Mouse (Mus musculus) heart, embryonic 13.5 days (tissue): ENCODE measurements around the gene Ndufs1. TPM values are rescaled to one million over a fixed set of nuclear protein-coding genes. Genes with fewer than 3 reads are reported as not detected.
"Not testable (repeated sequence)": the region's sequence is repeated elsewhere in the genome, so short reads cannot be mapped to it uniquely, and the experiment has no call there.

Experiments used
- ATAC-seq: fragments of 200-750 bp; cut with Nextera tagmentation; 2 replicates; pipeline ENCODE4 v1.8.0; 2017; ENCODE audit warnings: moderate TSS enrichment; ENCODE audit not compliant: insufficient number of reproducible peaks, low FRiP score, low TSS enrichment; ENCODE audit errors: extremely low read depth
- H3K27ac ChIP-seq: fragments of 300-500 bp; sonication (generic); replicated peaks from 2 replicates; pipeline ENCODE4 v1.5.1; 2015; ENCODE audit warnings: moderate library complexity, mild to moderate bottlenecking, inconsistent platforms
- H3K27me3 ChIP-seq: fragments of 300-500 bp; sonication (generic); replicated peaks from 2 replicates; pipeline ENCODE4 v1.6.1; 2015; ENCODE audit warnings: mild to moderate bottlenecking, inconsistent platforms
- H3K36me3 ChIP-seq: fragments of 300-500 bp; sonication (generic); 2 replicates; pipeline ENCODE4 v1.6.1; 2015; ENCODE audit warnings: mild to moderate bottlenecking, inconsistent platforms
- H3K4me1 ChIP-seq: fragments of 300-500 bp; sonication (generic); 2 replicates; pipeline ENCODE4 v1.6.1; 2015; ENCODE audit warnings: inconsistent platforms
- H3K4me2 ChIP-seq: fragments of 300-500 bp; sonication (generic); 2 replicates; pipeline ENCODE4 v1.6.1; 2015; ENCODE audit warnings: inconsistent platforms, mild to moderate bottlenecking, moderate library complexity
- H3K4me3 ChIP-seq: fragments of 300-500 bp; sonication (generic); 2 replicates; pipeline ENCODE4 v1.5.1; 2015; ENCODE audit warnings: moderate library complexity, mild to moderate bottlenecking, inconsistent platforms
- H3K9ac ChIP-seq: fragments of 300-500 bp; sonication (generic); 2 replicates; pipeline ENCODE4 v1.6.1; 2015; ENCODE audit warnings: inconsistent platforms, mild to moderate bottlenecking, moderate library complexity
- H3K9me3 ChIP-seq: fragments of 300-500 bp; sonication (generic); 2 replicates; pipeline ENCODE4 v1.6.1; 2016; ENCODE audit warnings: inconsistent platforms
- WGBS: fragments of 180-500 bp; shearing (Covaris S2); methylation state at CpG from one replicate; pipeline ENCODE4 v1.1.7; 2015; ENCODE audit warnings: mixed read lengths; 5-methylcytosine and 5-hydroxymethylcytosine counted together
- polyA plus RNA-seq: library from polyadenylated mRNA; unstranded; fragments of >200 nt; fragmentation: Nextera tagmentation; extraction: Ambion mirVana; gene quantifications from 2 replicates; pipeline ENCODE4 v1.2.1, GENCODE M21; 2015

The Ndufs1 gene
- polyA plus RNA-seq, 1 experiment from 2014 or later, result 299 TPM

DNA sequence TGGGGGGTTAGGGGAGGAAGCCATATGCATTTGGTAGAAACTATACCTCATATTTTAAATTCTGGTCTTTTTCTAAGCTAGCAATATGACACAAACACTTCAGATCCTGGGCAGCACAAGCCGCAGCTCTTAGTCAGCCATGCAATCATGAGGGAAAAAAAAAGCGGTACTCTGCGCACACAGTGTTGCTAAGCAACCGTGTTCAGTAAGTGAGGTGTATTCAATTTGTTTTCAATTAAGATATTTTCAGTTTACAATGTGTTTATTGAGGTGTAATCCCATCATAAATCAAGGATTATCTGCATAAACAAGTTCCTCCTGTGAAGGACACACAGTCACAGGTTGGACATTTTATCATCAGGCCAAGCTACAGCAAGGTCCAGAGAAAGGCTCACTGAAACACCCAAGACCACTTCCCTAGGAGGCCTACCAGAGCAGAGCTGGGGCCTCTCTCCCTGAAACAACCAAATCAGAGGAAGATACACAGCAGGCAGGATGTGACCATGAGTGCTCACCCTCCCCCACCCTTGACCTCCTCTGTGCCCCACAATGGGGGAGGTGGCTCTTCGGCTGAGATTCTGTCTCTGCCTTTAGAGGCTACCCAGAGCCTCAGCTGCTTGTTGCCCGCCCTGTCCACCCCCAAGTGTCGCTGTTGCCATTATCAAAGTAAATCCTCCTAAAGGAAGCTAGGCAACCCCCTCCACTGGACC lies 27.5 kb upstream of the Ndufs1 start:
- Histone ChIP-seq H3K4me2 (no peak overlapping the region), H3K27ac (peak overlapping the region; percentile 17; the same call in 1 of the 2 replicates), H3K9me3 (peaks cover 6% of the 10 kb centered on the region; the same call in 1 of the 2 replicates), H3K9ac (no peak overlapping the region), H3K36me3 (no peaks in the 10 kb centered on the region), H3K4me3 (no peak overlapping the region), H3K4me1 (peaks cover 9% of the 10 kb centered on the region), H3K27me3 (no peaks in the 10 kb centered on the region)
- no peak for ATAC-seq
- WGBS, result 25% methylated on average over 7 of the region's 7 CpGs

DNA sequence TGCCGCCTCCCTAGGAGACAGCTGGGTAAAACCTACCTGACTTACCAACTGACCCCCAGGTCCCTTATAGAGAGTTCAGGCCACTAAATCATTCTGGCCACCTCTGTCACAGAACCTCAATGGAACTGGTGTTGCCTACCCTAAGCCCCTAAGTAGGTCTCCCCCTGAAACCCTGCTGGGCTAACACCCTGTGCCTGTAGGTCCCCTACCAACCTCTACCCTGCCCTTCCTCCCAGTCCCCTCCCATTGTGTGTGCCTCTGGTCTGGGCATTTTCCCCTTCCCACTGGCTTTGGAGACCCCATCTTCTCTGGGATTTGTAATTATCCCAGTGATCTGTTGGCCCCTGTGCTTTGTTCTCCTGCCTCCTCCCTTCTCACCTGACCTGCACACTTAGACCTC lies 26.8 kb upstream of the Ndufs1 start:
- no peak for ATAC-seq
- no peaks in the 10 kb centered on the region for H3K36me3 ChIP-seq
- peaks cover 9% of the 10 kb centered on the region for H3K4me1 ChIP-seq
- peaks cover 6% of the 10 kb centered on the region; the same call in 1 of the 2 replicates for H3K9me3 ChIP-seq
- no peak overlapping the region for H3K4me2 ChIP-seq
- no peak overlapping the region for H3K27ac ChIP-seq
- no peak overlapping the region for H3K9ac ChIP-seq
- WGBS, result 78% methylated on average over 1 of the region's 1 CpGs
- H3K4me3 ChIP-seq, result no peak overlapping the region
- no peaks in the 10 kb centered on the region for H3K27me3 ChIP-seq

DNA sequence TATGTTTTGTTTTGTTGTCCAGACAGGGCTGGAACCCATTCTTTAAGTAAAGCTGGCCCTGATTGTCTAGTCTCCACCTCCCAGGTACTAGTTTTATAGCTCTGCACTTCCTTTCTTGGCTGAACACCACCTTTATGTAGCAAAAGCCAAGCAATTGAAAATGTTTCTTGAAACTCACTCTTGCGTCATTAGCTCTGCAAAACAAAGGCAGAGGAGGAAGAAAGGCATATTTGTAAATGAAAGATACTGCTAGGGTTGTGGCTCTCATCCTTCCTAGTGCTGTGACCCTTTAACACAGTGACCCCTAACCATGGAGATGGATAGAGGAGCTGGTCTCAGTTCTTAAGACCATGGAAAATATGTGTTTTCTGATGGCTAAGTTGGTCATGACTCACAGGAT lies 25.0 kb upstream of the Ndufs1 start:
- no peak for ATAC-seq
- peaks cover 6% of the 10 kb centered on the region; the same call in 1 of the 2 replicates for H3K9me3 ChIP-seq

DNA sequence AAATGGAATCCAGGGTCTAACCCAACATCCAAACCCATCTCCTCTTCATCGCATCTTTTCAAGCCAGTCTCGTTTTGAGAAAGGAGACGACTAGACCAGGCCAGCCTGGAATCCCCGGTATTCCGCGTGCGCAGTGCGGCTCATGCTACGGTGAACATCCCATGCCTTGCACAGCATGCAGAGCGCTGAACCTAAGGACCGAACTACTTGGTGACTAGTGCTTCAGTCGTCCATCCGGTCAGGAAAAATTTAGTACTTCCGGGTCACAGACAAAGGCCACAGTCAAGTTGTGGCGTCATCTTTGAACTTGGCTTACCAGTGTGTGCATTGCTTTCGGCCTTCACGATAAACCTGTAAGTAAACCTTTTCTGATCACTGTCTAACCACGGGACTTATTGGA lies 23.7 kb upstream of the Ndufs1 start:
- Histone ChIP-seq H3K9me3 (peaks cover 6% of the 10 kb centered on the region; the same call in 1 of the 2 replicates), H3K4me3 (no peak overlapping the region), H3K4me2 (no peak overlapping the region), H3K27me3 (no peaks in the 10 kb centered on the region), H3K4me1 (peaks cover 14% of the 10 kb centered on the region), H3K27ac (no peak overlapping the region), H3K36me3 (no peaks in the 10 kb centered on the region), H3K9ac (no peak overlapping the region)
- 86% methylated on average over 18 of the region's 18 CpGs for WGBS
- no peak for ATAC-seq

More for the DNA sequence above, 25.0 kb upstream of the Ndufs1 start:
- Histone ChIP-seq H3K9ac (no peak overlapping the region), H3K4me2 (no peak overlapping the region), H3K36me3 (no peaks in the 10 kb centered on the region), H3K4me1 (peaks cover 9% of the 10 kb centered on the region), H3K27me3 (no peaks in the 10 kb centered on the region), H3K4me3 (no peak overlapping the region), H3K27ac (no peak overlapping the region)
- WGBS, result 68% methylated on average over 1 of the region's 1 CpGs

DNA sequence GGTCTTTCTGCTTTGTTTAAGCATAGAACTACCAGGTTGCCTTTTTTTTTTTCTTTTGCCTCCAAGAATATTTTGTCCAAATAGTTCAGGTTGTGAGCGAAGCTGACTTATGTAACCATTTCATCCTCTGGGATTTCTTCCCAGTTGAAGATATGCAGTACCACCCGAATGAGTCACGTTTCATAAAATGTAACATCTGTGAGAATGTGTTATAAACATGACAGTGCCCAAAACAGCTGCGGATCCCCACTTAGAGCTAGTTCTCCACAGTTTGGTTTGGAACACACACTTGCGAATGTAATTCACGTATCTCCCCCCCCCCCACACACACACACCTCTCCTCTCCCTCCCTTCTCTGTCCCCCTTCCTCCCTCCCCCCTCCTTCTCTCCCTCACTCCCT lies 22.8 kb upstream of the Ndufs1 start:
- Histone ChIP-seq H3K9ac (no peak overlapping the region), H3K27me3 (no peaks in the 10 kb centered on the region), H3K9me3 (peaks cover 6% of the 10 kb centered on the region; the same call in 1 of the 2 replicates), H3K27ac (no peak overlapping the region), H3K4me2 (no peak overlapping the region), H3K36me3 (no peaks in the 10 kb centered on the region), H3K4me3 (no peak overlapping the region), H3K4me1 (peaks cover 10% of the 10 kb centered on the region)
- WGBS, result 84% methylated on average over 6 of the region's 6 CpGs
- ATAC-seq, result no peak

DNA sequence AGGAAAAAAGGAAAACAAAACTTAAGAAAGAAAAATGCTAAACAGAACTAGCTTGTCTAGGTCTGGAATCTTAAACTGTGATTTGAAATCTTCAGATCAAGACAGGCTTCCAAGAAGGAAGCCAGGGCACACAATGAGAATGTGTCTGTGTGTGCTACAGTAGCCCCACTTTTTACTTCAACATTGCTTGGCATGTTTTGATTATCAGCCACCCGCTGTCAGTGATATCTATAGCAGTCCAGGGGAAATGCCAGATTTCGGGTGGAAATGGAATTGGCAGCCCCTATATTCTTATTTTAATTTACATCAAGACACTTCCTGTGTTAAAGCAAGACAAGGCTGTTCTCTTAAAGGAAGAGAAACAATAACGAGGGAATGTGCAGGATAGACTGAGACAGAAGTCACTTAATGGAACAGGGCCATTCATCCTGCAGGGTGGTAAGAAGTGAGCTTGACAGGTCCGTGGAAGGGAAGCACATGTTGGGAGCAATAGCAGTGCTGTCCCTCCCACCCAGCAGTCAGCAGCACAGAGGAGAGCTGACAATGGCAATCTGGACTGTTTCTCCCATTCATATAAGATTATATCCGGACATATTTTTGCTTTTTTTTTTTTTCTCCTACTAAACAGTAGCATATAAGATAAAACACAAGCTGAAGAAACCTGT lies 19.3 kb upstream of the Ndufs1 start:
- ATAC-seq, result no peak
- WGBS, result 39% methylated on average over 5 of the region's 5 CpGs
- no peaks in the 10 kb centered on the region for H3K36me3 ChIP-seq
- H3K27me3 ChIP-seq, result no peaks in the 10 kb centered on the region
- no peak overlapping the region; the same call in 1 of the 2 replicates for H3K4me2 ChIP-seq
- no peak overlapping the region for H3K9ac ChIP-seq
- peaks cover 24% of the 10 kb centered on the region for H3K4me1 ChIP-seq
- H3K4me3 ChIP-seq, result no peak overlapping the region
- H3K9me3 ChIP-seq, result peaks cover 6% of the 10 kb centered on the region; the same call in 1 of the 2 replicates
- H3K27ac ChIP-seq, result no peak overlapping the region

DNA sequence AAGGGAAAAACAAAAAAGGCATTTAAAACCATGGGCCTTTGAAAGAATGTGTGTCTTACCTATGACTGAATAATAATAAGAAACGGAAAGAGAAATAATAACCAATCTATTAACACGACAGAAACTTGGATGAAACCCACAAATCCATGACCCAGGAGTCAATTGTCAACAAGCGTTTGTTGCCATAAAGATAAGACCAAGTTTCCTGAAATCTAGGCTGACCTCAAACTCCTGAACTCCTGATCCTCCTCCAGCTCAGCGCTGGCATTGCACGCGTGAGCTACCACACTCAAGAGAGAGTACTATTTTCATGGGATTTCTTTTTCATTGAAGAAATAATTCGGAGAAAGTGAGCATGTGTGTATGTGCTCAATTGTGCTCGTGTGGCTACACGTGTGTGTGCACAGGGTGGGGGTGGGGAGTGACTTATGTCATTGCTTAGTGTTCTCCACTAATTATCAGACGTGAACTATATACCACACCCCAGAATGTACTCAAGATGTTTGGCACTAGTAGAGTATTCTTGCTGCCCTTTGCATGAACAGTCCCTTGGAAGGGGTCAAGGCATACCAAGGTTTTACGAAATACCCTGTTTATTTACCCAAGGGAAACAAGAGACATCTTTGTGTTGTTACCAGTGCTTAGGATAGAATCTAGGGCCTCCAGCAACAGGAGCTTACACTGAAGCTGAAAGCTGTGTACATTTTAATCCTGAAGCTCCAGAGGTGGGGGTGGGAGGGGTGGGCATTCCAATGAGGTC lies 15.9 kb upstream of the Ndufs1 start:
- Histone ChIP-seq H3K4me3 (no peak overlapping the region), H3K9ac (no peak overlapping the region), H3K36me3 (no peaks in the 10 kb centered on the region), H3K27ac (0 out of 2 replicates have a peak overlapping the region, but pooled peaks have one; percentile 15), H3K9me3 (no peaks in the 10 kb centered on the region), H3K27me3 (no peaks in the 10 kb centered on the region), H3K4me1 (peaks cover 31% of the 10 kb centered on the region), H3K4me2 (no peak overlapping the region)
- 68% methylated on average over 11 of the region's 11 CpGs for WGBS
- ATAC-seq, result no peak

DNA sequence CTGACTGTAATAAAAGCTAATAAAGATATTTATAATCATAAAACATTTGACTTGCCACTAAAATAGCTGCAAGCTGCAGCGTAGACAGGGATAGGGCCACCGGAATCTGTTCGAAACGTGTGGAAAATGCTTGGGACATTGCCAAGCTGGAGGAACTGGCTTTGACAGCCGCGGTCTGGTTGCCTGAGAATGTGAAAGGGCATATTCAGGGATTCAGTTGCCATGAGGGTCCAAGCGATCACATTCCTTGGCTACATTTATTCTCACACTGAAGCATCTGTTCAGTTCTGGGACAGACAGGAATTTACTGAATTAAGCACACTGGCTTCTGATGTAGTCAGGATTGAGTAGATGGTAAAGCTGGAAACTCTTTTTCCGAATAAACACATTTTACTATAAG lies 14.2 kb upstream of the Ndufs1 start:
- ATAC-seq, result no peak
- Histone ChIP-seq H3K4me3 (no peak overlapping the region), H3K36me3 (no peaks in the 10 kb centered on the region)

DNA sequence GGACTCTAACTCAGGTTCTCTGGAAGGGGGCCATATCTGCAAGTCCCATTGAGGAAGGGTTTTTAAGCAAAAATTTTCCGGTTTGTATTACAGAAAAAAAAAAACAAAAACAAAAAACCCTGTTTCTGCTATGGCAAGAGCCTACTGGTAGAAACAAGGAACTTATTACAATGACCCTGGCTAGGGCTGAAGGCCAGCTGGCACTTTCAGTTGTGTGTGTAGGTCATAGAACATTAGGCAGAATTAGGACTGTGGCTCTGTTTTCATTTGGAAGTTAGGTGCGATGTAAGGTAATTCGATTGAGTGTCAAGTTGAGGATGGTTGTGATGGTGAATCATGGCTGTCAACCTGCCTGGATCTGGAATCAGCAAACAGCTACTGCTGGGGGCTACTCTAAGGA lies 11.9 kb upstream of the Ndufs1 start:
- 80% methylated on average over 3 of the region's 3 CpGs for WGBS
- ATAC-seq, result no peak
- no peak overlapping the region for H3K9ac ChIP-seq
- H3K4me3 ChIP-seq, result no peak overlapping the region
- H3K4me2 ChIP-seq, result no peak overlapping the region
- H3K9me3 ChIP-seq, result no peaks in the 10 kb centered on the region
- H3K27me3 ChIP-seq, result no peaks in the 10 kb centered on the region
- peaks cover 25% of the 10 kb centered on the region for H3K4me1 ChIP-seq
- H3K36me3 ChIP-seq, result no peaks in the 10 kb centered on the region
- no peak overlapping the region for H3K27ac ChIP-seq

More for the DNA sequence above, 14.2 kb upstream of the Ndufs1 start:
- H3K4me1 ChIP-seq, result peaks cover 28% of the 10 kb centered on the region
- 0 out of 2 replicates have a peak overlapping the region, but pooled peaks have one; percentile 50 for H3K9ac ChIP-seq
- H3K9me3 ChIP-seq, result no peaks in the 10 kb centered on the region
- 33% methylated on average over 8 of the region's 8 CpGs for WGBS
- no peaks in the 10 kb centered on the region for H3K27me3 ChIP-seq
- H3K27ac ChIP-seq, result peak overlapping the region; percentile 25
- peak overlapping the region; percentile 34 for H3K4me2 ChIP-seq

DNA sequence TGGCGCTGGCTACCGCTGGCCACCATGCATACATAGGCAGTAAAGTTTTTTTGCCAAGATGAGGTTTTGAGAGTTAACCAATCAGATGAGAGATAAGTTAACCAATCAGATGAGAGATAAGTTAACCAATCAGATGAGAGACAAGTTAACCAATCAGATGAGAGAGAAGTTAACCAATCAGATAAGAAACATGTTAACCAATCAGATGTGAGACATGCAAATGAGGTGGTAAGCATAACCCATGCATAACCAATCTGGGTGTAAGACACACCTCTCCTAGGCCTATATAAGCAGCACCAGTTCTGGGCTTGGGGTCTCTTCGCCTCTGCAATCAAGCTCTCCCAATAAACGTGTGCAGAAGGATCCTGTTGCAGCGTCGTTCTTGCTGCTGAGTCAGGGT lies 8.8 kb upstream of the Ndufs1 start:
- 93% methylated on average over 6 of the region's 6 CpGs for WGBS
- not testable (repeated sequence) for ATAC-seq, H3K9ac ChIP-seq, H3K4me1 ChIP-seq, H3K27me3 ChIP-seq, H3K4me2 ChIP-seq, H3K36me3 ChIP-seq, H3K4me3 ChIP-seq, H3K9me3 ChIP-seq, H3K27ac ChIP-seq

DNA sequence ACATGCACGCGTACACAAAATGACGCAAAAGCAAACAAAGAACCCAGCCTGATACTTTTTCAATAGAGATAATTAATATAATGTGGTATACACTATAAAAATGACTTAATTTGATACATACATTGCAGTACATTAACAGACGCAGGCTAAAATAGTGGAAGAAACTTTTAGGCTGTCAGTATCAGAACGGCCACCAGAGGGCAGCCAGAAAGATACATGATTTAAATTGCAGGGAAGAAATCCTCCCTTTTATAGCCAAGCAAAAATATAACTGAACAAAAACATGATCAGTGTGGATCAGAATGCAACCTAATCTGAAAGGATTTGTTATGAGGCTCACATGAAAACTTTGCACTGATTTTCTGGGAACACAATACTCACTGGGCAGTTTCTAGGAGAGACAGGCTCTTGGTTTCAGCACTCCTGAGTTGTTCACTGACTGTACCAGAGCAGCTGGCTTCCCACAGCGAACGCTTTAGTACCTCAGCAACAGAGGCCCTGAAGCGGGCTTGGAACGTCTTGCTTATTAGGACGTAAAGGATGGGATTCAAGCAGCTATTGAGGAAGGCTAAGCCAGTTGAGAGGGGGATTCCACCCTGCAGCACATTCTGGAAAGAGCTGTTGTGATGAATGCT lies 6.1 kb upstream of the Ndufs1 start:
- peaks cover 32% of the 10 kb centered on the region for H3K36me3 ChIP-seq
- H3K4me1 ChIP-seq, result peaks cover 9% of the 10 kb centered on the region
- no peak overlapping the region for H3K9ac ChIP-seq
- no peaks in the 10 kb centered on the region for H3K27me3 ChIP-seq
- H3K27ac ChIP-seq, result no peak overlapping the region
- 56% methylated on average over 10 of the region's 10 CpGs for WGBS
- H3K9me3 ChIP-seq, result no peaks in the 10 kb centered on the region
- no peak overlapping the region for H3K4me3 ChIP-seq
- H3K4me2 ChIP-seq, result no peak overlapping the region
- no peak for ATAC-seq
